Mouse (Mus musculus) midbrain, embryonic 16.5 days (tissue): ENCODE measurements at regions not wholly inside any gene's neighbourhood (a gene's known extent, or its start where the extent isn't known, plus 50 kb on each side); places are given as distances from the start of the nearest gene placed in this dataset.

Experiments used
- ATAC-seq: fragments of 200-750 bp; cut with Nextera tagmentation; 2 replicates; pipeline ENCODE4 v1.8.0; 2017; ENCODE audit warnings: moderate TSS enrichment
- H3K27ac ChIP-seq: fragments of 300-500 bp; sonication (generic); 2 replicates; pipeline ENCODE4 v1.5.1; 2014; ENCODE audit warnings: mild to moderate bottlenecking, low read length, mixed read lengths
- H3K27me3 ChIP-seq: fragments of 300-500 bp; sonication (generic); 2 replicates; pipeline ENCODE4 v1.6.1; 2014; ENCODE audit warnings: low read depth, low read length, mixed read lengths; ENCODE audit not compliant: control insufficient read depth, insufficient read depth
- H3K36me3 ChIP-seq: fragments of 300-500 bp; sonication (generic); 2 replicates; pipeline ENCODE4 v1.6.1; 2014; ENCODE audit warnings: mild to moderate bottlenecking, low read length, moderate library complexity, mixed read lengths; ENCODE audit not compliant: control insufficient read depth, insufficient read depth
- H3K4me1 ChIP-seq: fragments of 300-500 bp; sonication (generic); 2 replicates; pipeline ENCODE4 v1.6.1; 2014; ENCODE audit warnings: mild to moderate bottlenecking, low read length, mixed read lengths; ENCODE audit not compliant: control insufficient read depth, insufficient read depth
- H3K4me2 ChIP-seq: fragments of 300-500 bp; sonication (generic); 2 replicates; pipeline ENCODE4 v1.6.1; 2014; ENCODE audit warnings: mild to moderate bottlenecking, low read length, mixed read lengths
- H3K4me3 ChIP-seq: fragments of 300-500 bp; sonication (generic); 2 replicates; pipeline ENCODE4 v1.5.1; 2014; ENCODE audit warnings: low read depth, mild to moderate bottlenecking, low read length, moderate library complexity, mixed read lengths
- H3K9ac ChIP-seq: fragments of 300-500 bp; sonication (generic); 2 replicates; pipeline ENCODE4 v1.6.1; 2014; ENCODE audit warnings: low read depth, low read length, mixed read lengths
- H3K9me3 ChIP-seq: fragments of 300-500 bp; sonication (generic); replicated peaks from 2 replicates; pipeline ENCODE4 v1.6.1; 2014; ENCODE audit warnings: mild to moderate bottlenecking, low read length, mixed read lengths; ENCODE audit not compliant: control insufficient read depth, poor library complexity, severe bottlenecking
- WGBS: fragments of 180-500 bp; shearing (Covaris S2); extraction: QIAGEN DNeasy Blood & Tissue Kit; methylation state at CpG from one replicate; pipeline ENCODE4 v1.1.7; 2014; 5-methylcytosine and 5-hydroxymethylcytosine counted together

GRCm38 (mm10) chr12:65325347-65325746 lies 100.0 kb downstream of the Wdr20rt start:
- ATAC-seq, result no peak
- H3K4me1 ChIP-seq, result no peaks in the 10 kb centered on the region
- no peak overlapping the region for H3K4me3 ChIP-seq
- H3K27ac ChIP-seq, result no peak overlapping the region
- no peaks in the 10 kb centered on the region for H3K27me3 ChIP-seq
- WGBS, result 60% methylated on average over 1 of the region's 1 CpGs
- no peaks in the 10 kb centered on the region for H3K36me3 ChIP-seq
- H3K9ac ChIP-seq, result no peak overlapping the region
- H3K4me2 ChIP-seq, result no peak overlapping the region
- 0 out of 2 replicates have a peak, but pooled peaks cover 2% of the 10 kb centered on the region for H3K9me3 ChIP-seq

- H3K9me3 ChIP-seq, result no peaks in the 10 kb centered on the region
- ATAC-seq, result peak; percentile 64; the same call in 1 of the 2 replicates
- H3K4me2 ChIP-seq, result no peak overlapping the region
- H3K4me3 ChIP-seq, result no peak overlapping the region
- no peak overlapping the region for H3K9ac ChIP-seq
- no peaks in the 10 kb centered on the region for H3K27me3 ChIP-seq
- no peaks in the 10 kb centered on the region for H3K36me3 ChIP-seq
- H3K4me1 ChIP-seq, result no peaks in the 10 kb centered on the region
- H3K27ac ChIP-seq, result no peak overlapping the region
- WGBS, result 67% methylated on average over 5 of the region's 5 CpGs
Measured at GRCm38 (mm10) chr12:65328532-65328931, 103.2 kb downstream of the Wdr20rt start.

GRCm38 (mm10) chr12:65329678-65330077 lies 104.4 kb downstream of the Wdr20rt start:
- Histone ChIP-seq H3K4me2 (no peak overlapping the region), H3K9ac (no peak overlapping the region), H3K9me3 (no peaks in the 10 kb centered on the region), H3K27me3 (no peaks in the 10 kb centered on the region), H3K36me3 (no peaks in the 10 kb centered on the region), H3K27ac (no peak overlapping the region), H3K4me1 (no peaks in the 10 kb centered on the region), H3K4me3 (no peak overlapping the region)
- ATAC-seq, result no peak

GRCm38 (mm10) chr12:65340009-65340408 lies 114.7 kb downstream of the Wdr20rt start:
- ATAC-seq, result no peak
- Histone ChIP-seq H3K27me3 (no peaks in the 10 kb centered on the region), H3K4me1 (no peaks in the 10 kb centered on the region), H3K9ac (no peak overlapping the region), H3K4me3 (no peak overlapping the region), H3K4me2 (no peak overlapping the region), H3K9me3 (no peaks in the 10 kb centered on the region), H3K36me3 (no peaks in the 10 kb centered on the region), H3K27ac (no peak overlapping the region)
- 59% methylated on average over 2 of the region's 2 CpGs for WGBS

- H3K4me2 ChIP-seq, result no peak overlapping the region
- 73% methylated on average over 1 of the region's 1 CpGs for WGBS
- no peaks in the 10 kb centered on the region for H3K36me3 ChIP-seq
- no peak overlapping the region for H3K9ac ChIP-seq
- no peaks in the 10 kb centered on the region for H3K9me3 ChIP-seq
- H3K4me3 ChIP-seq, result no peak overlapping the region
- H3K27ac ChIP-seq, result no peak overlapping the region
- no peaks in the 10 kb centered on the region for H3K27me3 ChIP-seq
- H3K4me1 ChIP-seq, result no peaks in the 10 kb centered on the region
- ATAC-seq, result no peak
Measured at GRCm38 (mm10) chr12:65347251-65347650, 121.9 kb downstream of the Wdr20rt start.

- Histone ChIP-seq H3K4me2 (no peak overlapping the region), H3K36me3 (no peaks in the 10 kb centered on the region), H3K4me1 (no peaks in the 10 kb centered on the region), H3K9ac (no peak overlapping the region), H3K4me3 (no peak overlapping the region), H3K27me3 (no peaks in the 10 kb centered on the region), H3K9me3 (no peaks in the 10 kb centered on the region), H3K27ac (no peak overlapping the region)
- 56% methylated on average over 4 of the region's 4 CpGs for WGBS
- 0 out of 2 replicates have a peak, but pooled peaks have one; percentile 51 for ATAC-seq
Measured at GRCm38 (mm10) chr12:65349535-65349934, 124.2 kb downstream of the Wdr20rt start.

- H3K36me3 ChIP-seq, result no peaks in the 10 kb centered on the region
- H3K4me2 ChIP-seq, result no peak overlapping the region
- H3K4me3 ChIP-seq, result no peak overlapping the region
- H3K4me1 ChIP-seq, result no peaks in the 10 kb centered on the region
- H3K9me3 ChIP-seq, result no peaks in the 10 kb centered on the region
- no peak overlapping the region for H3K9ac ChIP-seq
- no peak for ATAC-seq
- no peak overlapping the region for H3K27ac ChIP-seq
- WGBS, result 69% methylated on average over 4 of the region's 4 CpGs
- H3K27me3 ChIP-seq, result no peaks in the 10 kb centered on the region
Measured at GRCm38 (mm10) chr12:65364179-65364578, 138.9 kb downstream of the Wdr20rt start.

- Histone ChIP-seq H3K4me3 (no peak overlapping the region), H3K9me3 (no peaks in the 10 kb centered on the region), H3K27me3 (no peaks in the 10 kb centered on the region), H3K4me1 (no peaks in the 10 kb centered on the region), H3K4me2 (no peak overlapping the region), H3K9ac (no peak overlapping the region), H3K36me3 (no peaks in the 10 kb centered on the region), H3K27ac (no peak overlapping the region)
- 77% methylated on average over 4 of the region's 4 CpGs for WGBS
- ATAC-seq, result no peak
Measured at GRCm38 (mm10) chr12:65367334-65367733, 142.0 kb downstream of the Wdr20rt start.

GRCm38 (mm10) chr12:65367866-65368419 lies 142.6 kb downstream of the Wdr20rt start:
- no peak overlapping the region for H3K9ac ChIP-seq
- no peak overlapping the region for H3K27ac ChIP-seq
- H3K36me3 ChIP-seq, result no peaks in the 10 kb centered on the region
- WGBS, result 82% methylated on average over 1 of the region's 1 CpGs
- no peak overlapping the region for H3K4me3 ChIP-seq
- H3K4me1 ChIP-seq, result no peaks in the 10 kb centered on the region
- H3K27me3 ChIP-seq, result no peaks in the 10 kb centered on the region
- H3K9me3 ChIP-seq, result no peaks in the 10 kb centered on the region
- H3K4me2 ChIP-seq, result no peak overlapping the region
- no peak for ATAC-seq
